Mouse (Mus musculus): ENCODE results near the gene Enkur.

Gene Enkur

GRCm38 (mm10) chr2:21188610-21189009, 16.6 kb downstream of the Enkur start:
- DNase-seq (ENCODE audit: low spot score in 2 of 2) = no peak

- peak; percentile 37 to 78 for DNase-seq (ENCODE audit: low spot score in 2 of 2)
Observed at GRCm38 (mm10) chr2:21187576-21187975, 17.6 kb downstream of the Enkur start.

- no peak for DNase-seq (ENCODE audit: low spot score in 2 of 2)
Observed at GRCm38 (mm10) chr2:21182811-21183210, 22.4 kb downstream of the Enkur start.

GRCm38 (mm10) chr2:21179136-21179535, 26.0 kb downstream of the Enkur start:
- no peak for DNase-seq (ENCODE audit: low spot score in 2 of 2)

GRCm38 (mm10) chr2:21172797-21173196, 32.4 kb downstream of the Enkur start:
- DNase-seq (ENCODE audit: low spot score in 2 of 2) = no peak

GRCm38 (mm10) chr2:21167916-21168315, 37.2 kb downstream of the Enkur start:
- DNase-seq (ENCODE audit: low spot score in 2 of 2) = no peak

- no peak for DNase-seq (ENCODE audit: low spot score in 2 of 2)
Observed at GRCm38 (mm10) chr2:21164296-21164695, 40.9 kb downstream of the Enkur start.

- no peak for DNase-seq (ENCODE audit: low spot score in 2 of 2)
Observed at GRCm38 (mm10) chr2:21153469-21153868, 51.7 kb downstream of the Enkur start.

GRCm38 (mm10) chr2:21147169-21147568, 58.0 kb downstream of the Enkur start:
- no peak for DNase-seq (ENCODE audit: low spot score in 2 of 2)

- no peak for DNase-seq (ENCODE audit: low spot score in 2 of 2)
Observed at GRCm38 (mm10) chr2:21146486-21146885, 58.7 kb downstream of the Enkur start.

GRCm38 (mm10) chr2:21142616-21143015, 62.5 kb downstream of the Enkur start:
- no peak for DNase-seq (ENCODE audit: low spot score in 2 of 2)

GRCm38 (mm10) chr2:21142204-21142580, 63.0 kb downstream of the Enkur start:
- peak in 1 of 2 experiments; percentile 12 for DNase-seq (ENCODE audit: low spot score in 2 of 2)

GRCm38 (mm10) chr2:21141520-21142203, 63.5 kb downstream of the Enkur start:
- DNase-seq (ENCODE audit: low spot score in 2 of 2) = no peak

- DNase-seq (ENCODE audit: low spot score in 2 of 2) = no peak
Observed at GRCm38 (mm10) chr2:21141189-21141519, 64.0 kb downstream of the Enkur start.
